Mouse (Mus musculus) spleen, adult 2 months (tissue): ENCODE data around the gene Slco2a1.

Experiments used
- CTCF ChIP-seq: fragments of 200-500 bp; IDR thresholded peaks from 2 replicates; pipeline ENCODE4 v1.5.1; 2011; ENCODE audit warnings: mild to moderate bottlenecking, inconsistent platforms; ENCODE audit not compliant: insufficient read depth, insufficient read length, insufficient replicate concordance; ENCODE audit errors: extremely low read depth
- POLR2A ChIP-seq: fragments of 200-500 bp; IDR thresholded peaks from 2 replicates; pipeline ENCODE4 v1.6.1; 2011; ENCODE audit warnings: low read depth, low read length, inconsistent platforms

DNA sequence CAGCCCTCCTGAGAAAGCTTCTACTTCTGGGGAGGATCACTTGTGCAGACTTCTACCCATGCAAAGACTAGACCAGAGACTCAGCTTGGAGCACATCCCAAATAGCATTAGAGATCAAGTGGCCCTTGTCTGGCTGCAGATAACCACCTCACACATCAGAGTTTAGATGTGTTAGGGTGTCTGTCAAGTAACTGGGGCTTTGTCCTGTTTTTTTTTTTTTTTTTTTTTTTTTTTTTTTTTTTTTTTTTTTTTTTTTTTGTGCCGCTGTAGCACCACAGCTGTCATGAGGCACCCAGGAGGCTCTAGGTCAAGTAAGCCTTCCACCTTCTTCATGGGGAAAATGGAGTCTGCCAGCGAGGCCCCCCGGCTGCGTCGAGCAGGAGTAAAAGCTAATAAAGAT lies 42.7 kb downstream of the Slco2a1 start:
- TF ChIP-seq POLR2A (no peak), CTCF (no peak)
